Mouse (Mus musculus) left cerebral cortex, adult 18-20 months (tissue): ENCODE results near the gene Homer2. TPM values are rescaled to one million over a fixed set of nuclear protein-coding genes. Genes with fewer than 3 reads are reported as not detected.
A peak's percentile ranks its signal among the peaks of the same experiment; 100 is the strongest.

ENCODE experiments used
- DNase-seq, 2 experiments: peaks; one replicate each; pipeline ENCODE4 v3.0.0; 2021 to 2022; ENCODE audit warnings: low spot score in 2 of 2, mixed read lengths in 1 of 2
- long read RNA-seq, 2 experiments: library from polyadenylated mRNA; stranded (forward); transcript quantifications; one replicate each; pipeline ENCODE4 v2.0.0; 2021
- total RNA-seq, 2 experiments: library from RNA; stranded (reverse); gene quantifications; 2 replicates each; pipeline ENCODE4 v1.2.3; 2021

Gene Homer2
- 10 to 100 TPM; 63.3 to 65.4 TPM for total RNA-seq
- long read RNA-seq, experiment 1, transcript Homer2-206 (9 exons, 1,634 nt), result minor isoform, 15 of 50 reads
- long read RNA-seq, experiment 1, transcript Homer2-201 (9 exons, 1,736 nt), result major isoform, 16 of 50 reads
- long read RNA-seq, experiment 1, partial matches to known transcripts, result 2 of 50 reads
- long read RNA-seq, experiment 1, other reads (novel, unspliced or antisense), result 17 of 50 reads
- long read RNA-seq, experiment 2, transcript Homer2-206 (9 exons, 1,634 nt), result major isoform, 15 of 32 reads
- long read RNA-seq, experiment 2, transcript Homer2-201 (9 exons, 1,736 nt), result minor isoform, 10 of 32 reads
- long read RNA-seq, experiment 2, partial matches to known transcripts, result 0 of 32 reads
- long read RNA-seq, experiment 2, other reads (novel, unspliced or antisense), result 7 of 32 reads

DNA sequence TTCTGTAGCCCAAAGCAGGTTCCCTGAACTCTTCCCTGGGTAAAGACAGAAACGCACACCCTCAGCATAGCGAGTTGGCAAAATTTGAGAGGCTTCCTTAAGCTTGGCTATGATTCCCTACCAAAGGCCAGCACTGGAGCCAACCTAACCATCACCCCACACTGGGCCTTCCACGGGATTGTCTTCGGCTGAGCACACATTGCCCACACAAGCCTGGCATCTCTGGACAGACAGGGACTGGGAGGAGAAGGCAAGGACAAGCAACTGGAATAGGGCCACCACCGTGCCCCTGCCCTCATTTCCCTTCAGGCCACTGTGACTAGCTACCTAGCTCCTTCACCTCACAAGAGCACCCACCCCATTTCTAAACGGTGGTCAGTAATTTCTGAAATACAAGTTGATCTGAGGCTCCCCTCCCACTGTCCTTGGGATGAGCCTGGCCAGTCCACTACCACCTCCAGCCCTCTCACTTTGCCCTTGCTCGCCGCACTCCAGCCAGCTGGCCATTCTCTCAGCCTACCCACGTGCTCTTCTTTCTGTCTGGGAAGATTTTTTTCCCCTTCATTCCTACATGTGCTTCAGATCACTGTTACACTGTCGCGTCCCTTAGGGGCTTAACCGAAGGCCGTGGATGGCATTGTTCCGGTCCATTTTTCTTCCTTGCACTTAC is at the start of gene Homer2:
Gene Homer2, minus strand, starts transcription at position 57 of the 670 bp plus-strand sequence.
- no peak for DNase-seq

DNA sequence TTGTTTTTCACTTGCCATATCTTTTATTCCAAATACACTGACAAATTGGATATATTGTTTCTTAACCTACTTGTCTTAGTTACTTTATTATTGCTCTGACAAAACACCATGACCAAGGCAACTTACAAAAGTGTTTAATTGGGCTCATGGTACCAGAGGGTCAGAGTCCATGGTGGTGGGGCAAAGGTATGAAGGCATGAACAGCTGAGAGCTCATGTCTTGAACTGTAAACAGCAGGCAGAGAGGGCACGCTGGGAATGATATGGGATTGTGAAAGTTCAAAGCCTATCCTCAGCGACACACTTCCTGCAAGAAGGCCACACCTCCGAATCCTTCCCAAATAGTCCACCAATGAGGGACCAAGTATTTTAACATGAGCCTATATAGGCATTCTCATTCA is 40.6 kb upstream of the Homer2 start:
- no peak for DNase-seq

DNA sequence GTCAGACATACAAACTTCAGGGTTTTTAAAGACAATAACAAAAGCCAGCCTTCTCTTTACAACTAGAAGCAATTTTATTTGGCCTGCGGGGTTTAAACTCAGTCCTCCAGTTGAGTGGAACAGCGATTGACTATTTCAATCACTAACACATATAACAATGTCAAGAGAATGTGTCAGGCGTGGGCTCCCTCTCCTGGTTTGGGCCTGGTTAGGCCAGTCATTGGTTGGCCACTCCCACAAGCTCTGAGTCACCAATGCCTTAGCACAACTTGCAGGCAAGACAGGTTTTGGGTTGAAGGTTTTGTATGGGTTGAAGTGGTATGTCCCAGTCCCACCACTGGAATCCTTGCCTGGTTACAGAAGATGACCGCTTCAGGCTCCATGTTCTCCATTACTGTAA is 36.8 kb upstream of the Homer2 start:
- DNase-seq, result no peak

DNA sequence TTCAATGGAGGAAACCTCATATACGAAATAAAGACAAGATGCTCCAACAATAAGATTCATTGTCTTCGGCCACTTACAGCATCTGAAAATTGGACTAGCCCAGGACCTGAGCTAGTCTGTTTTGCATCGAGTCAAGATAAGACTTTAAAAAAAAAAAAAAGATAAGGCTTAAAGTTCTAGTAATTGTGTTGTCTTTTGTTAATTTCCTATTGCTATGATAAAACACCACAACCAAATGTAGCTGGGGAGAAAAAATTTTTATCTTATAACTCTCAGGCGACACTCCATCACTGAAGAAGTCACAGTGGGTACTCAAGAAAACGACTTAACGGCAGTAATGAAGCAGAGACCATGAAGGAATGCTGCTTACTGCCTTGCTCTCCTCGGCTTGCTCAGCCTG is 32.7 kb upstream of the Homer2 start:
- no peak for DNase-seq

DNA sequence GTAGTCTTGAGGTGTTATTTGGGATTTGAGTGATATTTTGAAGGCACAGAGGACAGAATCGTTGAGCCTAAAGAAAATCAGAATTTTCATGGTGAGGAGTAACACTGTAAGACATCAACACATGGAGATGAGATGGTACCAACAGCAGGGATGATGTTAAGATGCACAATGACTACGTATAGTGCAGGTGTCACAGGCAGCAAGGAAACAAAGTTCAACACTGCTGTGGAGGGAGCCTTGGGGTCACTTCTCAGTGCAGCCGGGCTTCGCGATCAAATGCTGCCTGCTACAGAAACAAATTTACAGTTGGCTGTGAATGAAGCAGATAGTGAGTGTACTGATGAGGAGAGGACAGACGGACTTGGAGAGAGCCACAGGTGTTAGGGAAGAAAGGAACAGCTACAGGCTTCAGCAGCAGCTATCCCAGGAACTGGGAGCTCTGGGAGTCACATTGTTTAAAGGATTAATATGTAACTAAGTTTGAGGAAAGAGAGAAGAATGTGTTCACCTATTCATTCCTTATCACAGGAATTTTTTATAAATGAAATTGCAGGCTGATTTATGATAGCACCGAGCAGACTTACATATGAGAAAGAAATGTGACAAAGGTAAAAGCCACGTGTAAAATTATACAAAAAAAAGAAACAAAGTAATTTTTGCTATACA is 31.5 kb upstream of the Homer2 start:
- no peak for DNase-seq

DNA sequence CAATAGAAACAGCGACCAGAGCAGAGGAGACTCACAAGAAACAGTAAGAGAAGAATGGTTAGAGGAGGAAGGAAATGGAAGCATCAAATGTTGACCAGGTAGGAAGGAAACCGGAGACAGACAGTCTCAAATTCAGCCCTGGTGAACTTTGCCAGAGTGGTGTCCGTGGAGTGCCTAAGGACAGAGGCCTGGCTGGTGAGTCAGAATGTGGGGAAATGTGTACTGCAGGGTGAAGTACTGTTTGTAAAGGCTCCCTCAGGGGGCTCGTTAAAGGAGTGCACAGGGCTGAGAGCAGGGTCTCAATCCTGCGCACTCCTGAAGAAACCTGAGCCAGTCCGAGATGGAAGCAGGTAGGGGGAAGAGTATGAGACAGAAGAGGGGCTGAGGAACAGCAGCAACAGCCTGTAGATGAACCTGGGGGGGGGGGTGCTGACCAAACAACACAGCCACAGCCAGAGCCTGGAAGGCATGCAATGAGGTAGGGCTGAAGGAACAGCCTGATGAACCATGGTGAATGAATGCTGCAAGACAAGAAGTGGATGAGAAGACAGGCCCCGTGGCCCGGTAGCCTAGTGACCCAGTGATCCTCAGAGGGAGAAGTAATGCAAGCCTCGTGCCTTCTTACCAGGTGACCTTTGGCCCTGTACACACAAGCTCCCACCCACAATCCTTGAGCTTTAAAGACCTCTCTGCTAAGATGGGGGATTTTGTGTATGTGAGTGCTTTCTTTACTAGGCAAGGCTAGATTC is 28.1 kb upstream of the Homer2 start:
- no peak for DNase-seq

DNA sequence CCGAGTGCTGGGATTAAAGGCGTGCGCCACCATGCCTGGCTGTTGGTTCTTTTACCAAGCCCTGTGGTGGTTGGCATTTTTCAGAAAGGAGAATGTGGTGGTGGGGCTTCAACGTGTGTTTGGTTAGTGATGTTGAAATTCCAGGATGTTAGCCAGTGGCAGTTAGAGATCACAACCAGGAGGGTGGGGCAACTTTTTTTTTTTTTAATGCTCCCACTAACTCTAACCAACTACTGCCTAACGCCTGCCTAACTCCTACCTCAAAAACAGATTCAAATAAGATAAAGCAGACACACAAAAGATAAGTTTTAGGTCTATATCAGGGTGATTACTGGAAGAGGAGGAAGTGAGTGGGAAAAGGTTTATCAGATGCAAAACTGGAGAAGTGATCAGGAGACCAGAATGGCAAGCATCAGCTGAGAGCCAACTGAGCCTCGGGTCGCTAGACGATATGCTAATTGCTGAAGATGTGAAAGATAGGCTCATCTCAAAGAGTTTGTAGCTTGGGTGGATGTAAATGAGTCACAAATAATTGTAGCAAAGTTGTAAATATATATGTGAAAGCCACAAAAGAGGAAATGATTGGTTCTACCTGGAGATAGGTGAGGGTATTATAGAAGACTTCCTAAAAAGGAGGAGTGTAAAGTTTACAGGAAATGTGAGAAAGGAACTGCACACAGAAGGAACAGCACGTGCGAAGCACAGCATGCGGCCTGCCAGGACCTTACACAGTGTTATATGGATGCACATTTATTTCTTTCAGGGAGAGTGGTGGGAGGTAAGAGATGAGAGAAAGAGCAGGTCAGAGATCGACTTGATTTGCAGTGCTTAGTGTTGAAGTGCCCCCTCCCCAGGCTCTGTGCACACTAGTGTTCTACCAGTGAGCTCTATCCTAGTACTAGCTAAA is 25.1 kb upstream of the Homer2 start:
- DNase-seq, result no peak

DNA sequence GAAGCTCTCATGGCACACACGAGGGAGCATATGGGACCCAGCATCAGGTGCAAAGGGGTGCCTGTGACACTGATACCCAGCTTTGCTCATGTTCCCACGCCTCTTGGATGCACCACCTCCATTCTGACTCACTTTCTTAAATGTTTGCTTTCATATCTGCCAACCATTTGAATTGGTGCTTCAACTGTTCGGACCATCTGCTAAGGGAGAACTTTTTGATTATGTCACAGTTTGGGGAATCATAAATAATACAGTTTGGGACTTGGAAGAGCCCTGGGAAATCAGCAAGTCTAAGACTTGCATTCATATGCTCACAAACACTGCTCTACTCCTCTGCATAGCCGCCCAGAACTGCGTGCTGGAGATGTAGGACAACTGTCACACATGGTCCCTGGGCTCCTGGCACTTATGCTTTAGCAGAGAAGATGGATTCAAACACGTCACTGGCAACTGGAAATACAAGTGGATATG is 23.9 kb upstream of the Homer2 start:
- peak; percentile 53 to 68 for DNase-seq

DNA sequence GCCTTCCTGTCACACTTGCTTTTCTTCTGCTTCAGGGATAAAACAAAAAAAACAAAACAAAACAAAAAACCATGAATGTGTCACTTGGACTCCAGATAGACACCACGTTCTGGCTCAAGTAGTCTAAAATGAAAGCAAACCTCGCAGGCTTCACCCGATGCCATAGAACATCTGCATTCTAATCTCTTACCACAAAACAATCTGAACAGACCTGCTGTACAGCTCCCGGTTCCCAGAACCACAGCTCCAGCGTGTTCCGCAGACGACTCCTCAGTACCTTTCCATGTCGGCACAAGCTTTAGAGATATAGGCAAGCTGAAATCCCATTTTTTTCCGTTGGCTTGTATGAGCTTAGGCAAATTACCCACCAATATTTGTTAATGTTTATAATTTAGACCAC is 22.5 kb upstream of the Homer2 start:
- DNase-seq, result no peak

DNA sequence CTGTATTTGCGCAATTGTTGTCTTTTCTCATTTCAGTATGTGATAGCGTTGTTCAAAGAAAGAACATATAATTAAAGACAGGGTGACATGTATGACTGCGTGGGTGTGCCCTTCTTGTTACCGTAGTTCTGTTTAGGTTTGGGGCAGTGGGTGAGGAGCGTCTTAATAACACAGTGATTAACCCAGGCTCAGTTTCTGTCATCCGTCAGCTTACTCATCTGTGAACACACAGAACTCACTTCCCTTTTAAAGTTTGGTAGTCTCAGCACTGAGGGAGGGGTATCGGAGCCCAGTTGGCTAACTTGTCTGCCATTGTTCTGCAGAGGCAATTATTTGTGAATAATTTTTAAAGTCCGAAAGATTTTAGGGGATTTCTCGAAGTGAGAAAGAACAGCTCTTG is 20.4 kb upstream of the Homer2 start:
- no peak for DNase-seq

DNA sequence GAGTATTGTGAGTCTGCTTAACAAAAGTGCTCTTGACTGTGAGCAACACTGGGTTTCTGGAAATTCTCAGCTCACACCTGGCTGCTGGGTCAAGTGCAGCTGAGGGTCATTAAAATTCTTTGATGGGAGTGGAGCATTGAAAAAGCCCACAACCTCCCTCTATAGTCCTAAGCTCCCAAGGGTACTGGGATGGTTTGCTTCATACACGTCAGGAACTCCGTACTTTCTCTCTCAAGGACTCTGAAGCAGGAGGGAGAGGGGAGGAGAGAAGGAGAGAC is 19.3 kb upstream of the Homer2 start:
- DNase-seq, result no peak

DNA sequence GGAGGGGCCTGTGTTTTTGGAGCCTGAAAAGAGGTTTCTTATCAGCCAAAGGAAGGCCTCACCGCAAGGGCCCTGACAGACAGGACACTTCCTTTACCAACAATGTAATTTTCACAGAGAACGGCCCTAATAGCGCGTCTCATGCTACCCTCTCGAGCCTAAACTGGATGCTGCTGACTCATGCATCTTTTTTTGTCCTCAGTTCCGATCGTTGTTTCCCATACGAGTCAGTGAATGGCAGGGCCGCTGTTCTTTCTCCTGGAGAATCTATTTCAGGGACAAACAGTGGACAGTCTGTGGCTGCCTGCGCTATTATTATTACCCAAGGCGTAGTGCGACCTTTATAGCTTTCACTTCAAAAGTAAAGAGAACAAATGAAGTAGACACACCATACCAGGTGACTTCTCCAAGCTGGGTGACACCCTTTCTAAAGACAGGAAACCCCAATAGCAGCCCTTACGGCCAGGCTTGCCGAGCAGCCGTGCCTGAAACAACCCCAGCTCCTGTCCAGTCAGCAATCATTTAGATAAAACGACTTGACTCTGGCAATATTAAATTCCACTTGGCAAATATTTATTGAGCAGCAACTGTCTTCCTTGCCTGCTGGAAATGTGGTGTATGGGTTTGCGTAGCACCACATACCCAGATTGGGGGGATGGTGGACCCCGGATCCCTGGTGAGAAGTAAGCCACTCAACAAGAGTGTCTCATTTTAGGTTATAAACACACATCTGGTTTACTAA is 18.8 kb upstream of the Homer2 start:
- DNase-seq, result no peak

DNA sequence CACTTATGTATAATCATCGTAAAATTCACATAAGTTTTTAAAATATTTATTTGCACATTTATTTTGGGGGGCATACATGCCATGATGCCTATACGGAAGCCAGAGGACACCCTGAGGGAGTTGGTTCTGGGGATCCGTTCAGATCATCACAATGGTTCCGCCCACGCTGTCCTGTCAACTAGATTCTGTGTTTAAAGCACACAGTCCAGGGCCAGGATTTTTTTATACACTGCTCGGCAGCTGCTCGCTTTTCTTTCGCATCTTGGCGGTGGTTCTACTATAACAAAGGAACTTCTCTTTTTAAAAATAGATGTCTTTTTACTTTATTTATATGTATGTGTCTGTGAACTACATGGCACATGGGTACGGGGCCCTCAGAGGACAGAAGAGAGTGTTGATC is 16.5 kb upstream of the Homer2 start:
- DNase-seq, result no peak

DNA sequence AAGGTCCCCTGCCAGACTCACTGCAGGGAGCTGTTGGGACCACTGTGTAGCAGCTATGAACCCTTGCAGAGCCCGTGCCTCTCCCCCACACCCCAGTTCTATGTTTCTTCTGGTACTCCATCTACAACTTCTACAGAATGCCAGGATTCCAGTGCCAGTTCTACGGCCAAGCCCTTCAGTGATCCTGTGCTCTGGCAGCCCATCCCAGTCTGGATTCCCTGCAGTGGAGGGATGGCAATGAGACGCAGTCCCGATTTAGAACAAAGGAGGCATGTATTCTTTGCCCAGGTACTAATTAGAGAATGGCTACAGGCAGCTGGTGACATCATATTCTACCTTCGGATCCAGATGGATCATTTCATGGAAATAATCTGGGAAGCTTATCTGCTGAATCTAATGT is 13.9 kb upstream of the Homer2 start:
- DNase-seq, result no peak

DNA sequence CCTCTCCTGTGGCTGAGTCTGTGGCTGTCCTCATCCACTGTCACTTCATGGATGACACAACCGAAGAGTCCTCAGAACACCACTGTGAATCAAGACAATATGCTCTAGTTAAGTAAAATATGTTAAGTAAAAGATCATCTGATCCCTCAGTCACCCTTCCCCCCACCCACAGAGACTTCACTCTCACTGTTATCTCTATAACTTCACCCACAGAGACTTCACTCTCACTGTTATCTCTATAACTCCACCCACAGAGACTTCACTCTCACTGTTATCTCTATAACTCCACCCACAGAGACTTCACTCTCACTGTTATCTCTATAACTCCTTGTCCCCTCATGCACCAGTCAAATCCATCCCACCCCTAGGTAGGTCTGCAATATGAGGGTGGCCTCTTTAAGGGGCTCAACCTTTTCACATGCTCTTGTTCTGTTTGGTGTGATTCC is 11.9 kb upstream of the Homer2 start:
- no peak for DNase-seq

DNA sequence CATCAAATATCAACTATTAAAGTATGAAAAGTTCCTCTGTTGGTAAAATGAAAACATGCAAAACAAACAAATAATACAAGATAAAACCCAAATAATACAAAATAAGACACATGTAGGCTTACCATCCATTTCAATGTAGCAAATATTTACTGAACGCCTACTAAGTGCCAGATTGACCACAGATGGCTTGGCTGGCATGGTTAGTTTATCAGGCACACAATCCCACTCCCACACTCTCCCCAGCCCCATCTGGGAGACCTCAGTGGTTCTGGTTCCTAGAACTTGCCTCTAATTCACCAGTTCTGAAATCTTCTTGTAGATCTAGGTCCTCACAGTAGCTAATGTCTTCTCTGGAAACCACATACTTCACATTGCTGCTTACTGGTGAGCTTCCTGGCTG is 11.3 kb upstream of the Homer2 start:
- DNase-seq, result no peak

DNA sequence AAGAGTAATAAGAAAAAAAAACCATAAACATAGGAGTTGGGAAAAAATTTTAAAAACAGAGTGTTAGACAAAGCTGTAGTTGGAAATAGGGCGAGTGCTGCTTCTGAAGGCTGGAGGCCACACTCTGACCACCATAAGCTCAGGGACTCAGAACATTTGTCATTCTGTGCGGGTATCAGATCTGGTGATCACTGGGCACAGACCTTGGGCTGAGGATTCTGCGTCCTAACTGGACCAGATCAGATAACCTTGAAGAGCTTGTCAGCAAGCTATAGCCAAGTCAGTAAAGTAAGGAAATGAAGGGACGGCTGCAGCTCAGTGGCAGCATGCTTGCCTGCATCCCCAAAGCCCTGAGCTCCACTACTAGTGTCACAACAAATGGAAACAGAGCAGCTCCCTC is 2.8 kb upstream of the Homer2 start:
- DNase-seq, result no peak

DNA sequence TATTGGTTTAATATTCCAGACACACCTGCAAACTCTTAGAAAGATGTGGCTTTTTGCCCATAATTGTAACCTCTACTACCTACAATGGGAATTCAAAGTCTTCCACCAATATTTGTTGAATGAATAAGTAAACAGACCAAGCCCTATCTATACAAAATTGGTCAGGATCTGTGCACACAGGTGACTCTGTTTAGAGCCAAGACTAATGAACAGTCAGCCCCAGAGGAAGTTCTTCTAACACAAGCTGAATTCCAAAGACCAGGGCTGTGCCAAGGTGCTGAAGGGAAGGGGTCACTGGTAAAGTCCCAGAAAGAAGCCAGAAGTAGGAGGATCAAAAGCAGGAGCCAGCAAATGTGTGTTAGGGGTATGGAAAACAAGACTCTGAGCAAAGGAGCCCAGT is 838 bp upstream of the Homer2 start:
- DNase-seq, result no peak

DNA sequence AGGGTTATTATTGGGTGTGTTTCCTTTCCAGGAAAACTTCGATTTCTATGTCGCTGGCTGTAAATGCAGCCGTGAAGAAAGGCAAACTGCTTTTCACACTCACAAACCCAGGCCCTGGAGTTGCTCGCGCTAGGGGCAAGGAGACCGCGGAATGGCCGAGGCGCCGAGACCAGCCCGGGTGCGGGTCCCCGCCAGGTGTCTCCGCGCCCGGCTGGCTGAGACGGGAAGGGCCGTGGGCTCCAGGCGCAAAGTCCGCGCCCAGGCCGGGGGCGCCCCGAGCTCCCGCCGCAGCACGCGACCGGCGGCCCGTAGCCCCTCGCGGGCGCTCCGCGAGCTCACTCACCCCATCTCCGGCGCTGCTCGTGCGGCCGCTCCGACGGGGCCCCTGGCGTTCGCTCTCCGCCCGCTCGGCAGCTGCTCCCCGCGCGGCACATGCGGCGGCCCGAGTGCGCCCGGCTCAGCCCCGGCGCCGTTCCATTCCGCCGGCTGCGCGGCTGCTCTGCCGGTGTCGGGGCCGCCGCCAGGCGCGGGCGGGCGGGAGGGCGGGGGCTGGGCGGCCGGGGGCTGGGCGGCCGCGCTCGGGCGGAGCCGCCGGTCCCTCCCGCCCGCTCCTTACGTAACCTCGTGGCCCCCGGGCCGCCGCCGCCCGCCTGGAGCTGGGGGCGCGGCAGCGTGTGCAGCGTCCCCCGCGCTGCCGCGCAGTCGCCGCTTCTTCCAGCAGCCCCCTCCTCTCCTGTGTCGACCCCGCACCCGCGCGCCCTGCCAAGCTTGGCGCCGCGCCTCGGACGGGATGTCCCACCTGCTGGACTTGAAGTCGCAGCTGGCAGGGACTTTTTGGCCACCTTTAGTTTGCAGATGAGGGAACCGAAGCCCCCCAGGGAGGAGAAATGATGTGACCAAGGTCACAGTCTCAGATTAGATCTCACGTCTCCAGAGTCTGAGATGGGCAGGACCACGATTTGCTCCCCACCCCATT is 623 bp downstream of the Homer2 start:
- DNase-seq, result peak in 1 of 2 experiments; percentile 33
